Mouse (Mus musculus): ENCODE measurements at regions not wholly inside any gene's neighbourhood (a gene's known extent, or its start where the extent isn't known, plus 50 kb on each side); places are given as distances from the start of the nearest gene placed in this dataset.

GRCm38 (mm10) chr2:50579620-50580019 is 283.0 kb upstream of the Mmadhc start:
- no peak for TF ChIP-seq CTCF (IDR thresholded peaks at IDR 0.05; ENCODE audit: borderline replicate concordance, extremely low read depth, insufficient read depth, insufficient read length)
- no peak for TF ChIP-seq POLR2A (IDR thresholded peaks at IDR 0.05; ENCODE audit: borderline replicate concordance, extremely low read depth, insufficient read depth, insufficient read length, poor library complexity, severe bottlenecking)

Data from brain, embryonic 14.5 days (tissue).